ENCODE assay signal across 24 mouse cellular contexts in genomic region chr17:74684927-74685326, GRCm38 (mm10). TPM values are rescaled to one million over a fixed set of nuclear protein-coding genes. Genes with fewer than 3 reads are reported as not detected.
DNase-seq lines count a peak whose midpoint lies in the region; ATAC-seq and TF ChIP-seq lines count a peak whose summit lies in the region.
"Had no signal": no experiment of that assay in that cellular context is flagged by ENCODE, and none has a peak within 500 bp of the region (broad histone marks: within the 10 kb centered on the region; RNA-seq: fewer than 3 reads in every experiment).

No protein-coding gene starts in this region.

- WGBS in kidney, embryonic 16.5 days, result 75% methylated on average over 3 of the region's 3 CpGs
- 91% methylated on average over 3 of the region's 3 CpGs for WGBS in liver, postnatal 0 days (ENCODE audit: insufficient replicate concordance)

- H3K9me3 ChIP-seq in kidney, embryonic 16.5 days (ENCODE audit: low read length), result no peaks in the 10 kb centered on the region
- H3K9me3 ChIP-seq in liver, postnatal 0 days (ENCODE audit: low read length), result no peaks in the 10 kb centered on the region
- H3K9me3 ChIP-seq: embryonic facial prominence, embryonic 10.5 days; embryonic facial prominence, embryonic 13.5 days; forebrain, embryonic 12.5 days; forebrain, embryonic 15.5 days; hindbrain, embryonic 12.5 days; hindbrain, embryonic 15.5 days had no signal

- peak; percentile 32 to 48 for DNase-seq in kidney, adult 8-10 months
- DNase-seq in kidney, adult 18-20 months, result no peak
- DNase-seq in kidney, postnatal 14 days, result peak; percentile 22
- no peak for DNase-seq in liver, postnatal 0 days
- no peak for DNase-seq in frontal cortex, postnatal 36 days (ENCODE audit: low spot score in 2 of 2)
- DNase-seq: adrenal gland, adult 8-10 months; adrenal gland, postnatal 25 days; cerebellum, adult 11-12 months; cerebellum, adult 8-10 months; cerebellum, postnatal 10 days; cerebellum, postnatal 36 days; embryo, embryonic 11 days; gastrocnemius, postnatal 10 days; gastrocnemius, postnatal 36 days had no signal

- no peaks in the 10 kb centered on the region for H3K4me1 ChIP-seq in kidney, embryonic 16.5 days (ENCODE audit: insufficient read depth, low read length)
- H3K4me1 ChIP-seq in liver, postnatal 0 days (ENCODE audit: insufficient read depth), result no peaks in the 10 kb centered on the region
- H3K4me1 ChIP-seq: embryonic facial prominence, embryonic 10.5 days; embryonic facial prominence, embryonic 13.5 days; forebrain, embryonic 12.5 days; forebrain, embryonic 15.5 days; hindbrain, embryonic 12.5 days; hindbrain, embryonic 15.5 days had no signal

- H3K4me2 ChIP-seq in kidney, embryonic 16.5 days (replicated peaks; ENCODE audit: low read depth, low read length), result no peak overlapping the region
- no peak overlapping the region for H3K4me2 ChIP-seq in liver, postnatal 0 days (ENCODE audit: low read depth, low read length)
- H3K4me2 ChIP-seq: embryonic facial prominence, embryonic 13.5 days; forebrain, embryonic 12.5 days; forebrain, embryonic 15.5 days; heart, embryonic 11.5 days; hindbrain, embryonic 12.5 days; hindbrain, embryonic 15.5 days had no signal

- peaks cover 28% of the 10 kb centered on the region for H3K36me3 ChIP-seq in kidney, embryonic 16.5 days (ENCODE audit: insufficient read depth, low read length)
- peaks cover 20% of the 10 kb centered on the region for H3K36me3 ChIP-seq in liver, postnatal 0 days (replicated peaks; ENCODE audit: insufficient read depth, low read length)

- TF ChIP-seq CTCF in liver, postnatal 0 days (IDR thresholded peaks at IDR 0.05; ENCODE audit: low read depth), result no peak

- H3K9ac ChIP-seq in kidney, embryonic 16.5 days (replicated peaks; ENCODE audit: low read length), result no peak overlapping the region
- H3K9ac ChIP-seq in liver, postnatal 0 days (replicated peaks), result no peak overlapping the region
- H3K9ac ChIP-seq: embryonic facial prominence, embryonic 13.5 days; forebrain, embryonic 12.5 days; forebrain, embryonic 15.5 days; hindbrain, embryonic 12.5 days; hindbrain, embryonic 15.5 days had no signal

- no peak for TF ChIP-seq EP300 in liver, postnatal 0 days (IDR thresholded peaks at IDR 0.05; ENCODE audit: low read depth)

- H3K4me3 ChIP-seq in kidney, embryonic 16.5 days (ENCODE audit: low read length), result no peak overlapping the region
- H3K4me3 ChIP-seq in liver, postnatal 0 days (ENCODE audit: low read depth, low read length), result no peak overlapping the region
- H3K4me3 ChIP-seq: embryonic facial prominence, embryonic 10.5 days; embryonic facial prominence, embryonic 13.5 days; erythroblast, embryonic 14.5 days; forebrain, embryonic 12.5 days; forebrain, embryonic 15.5 days; hindbrain, embryonic 12.5 days; hindbrain, embryonic 15.5 days had no signal

- peak; percentile 84; the same call in 1 of the 2 replicates for ATAC-seq in kidney, embryonic 16.5 days (ENCODE audit: low FRiP score, low TSS enrichment)
- no peak for ATAC-seq in liver, postnatal 0 days
- ATAC-seq: CD4-positive, CD25-positive, alpha-beta regulatory T cell, adult 4 months; forebrain, embryonic 15.5 days had no signal

- H3K27me3 ChIP-seq in kidney, embryonic 16.5 days (ENCODE audit: insufficient read depth, low read length), result no peaks in the 10 kb centered on the region
- H3K27me3 ChIP-seq in liver, postnatal 0 days (ENCODE audit: insufficient read depth, low read length), result no peaks in the 10 kb centered on the region
- H3K27me3 ChIP-seq: embryonic facial prominence, embryonic 13.5 days; forebrain, embryonic 12.5 days; forebrain, embryonic 15.5 days; hindbrain, embryonic 12.5 days; hindbrain, embryonic 15.5 days had no signal

- no peak overlapping the region for H3K27ac ChIP-seq in kidney, embryonic 16.5 days (ENCODE audit: low read length)
- H3K27ac ChIP-seq in liver, postnatal 0 days (ENCODE audit: low read depth), result no peak overlapping the region
- H3K27ac ChIP-seq: embryonic facial prominence, embryonic 10.5 days; embryonic facial prominence, embryonic 13.5 days; forebrain, embryonic 12.5 days; forebrain, embryonic 15.5 days; hindbrain, embryonic 12.5 days; hindbrain, embryonic 15.5 days had no signal

RNA-seq across cellular contexts. Expression of gene Ttc27, which starts 32.6 kb away (rescaled TPM):
- polyA plus RNA-seq in kidney, embryonic 16.5 days (2015; fragmentation: Nextera tagmentation; extraction: Ambion mirVana), result 26.6 and 28.8 TPM in 2 replicates
- polyA plus RNA-seq in liver, postnatal 0 days (2015; fragmentation: Nextera tagmentation; extraction: Ambion mirVana), result 6.0 and 7.1 TPM in 2 replicates

Comparison
In these comparisons a context has a peak if more than half of its experiments do, and no peak if none do; other contexts are left out.
1. DNase-seq: peak in kidney, adult 8-10 months (2 of 2) and kidney, postnatal 14 days (single experiment); none in kidney, adult 18-20 months (single experiment), liver, postnatal 0 days (single experiment) and frontal cortex, postnatal 36 days (0 of 2).